In genomic region chr3:146875929-146876328, GRCm38 (mm10) we compare ENCODE assay signal across 15 mouse cellular contexts. TPM values are rescaled to one million over a fixed set of nuclear protein-coding genes. Genes with fewer than 3 reads are reported as not detected.
A peak's percentile ranks its signal among the peaks of the same experiment; 100 is the strongest.
DNase-seq lines count a peak whose midpoint lies in the region; TF ChIP-seq lines count a peak whose summit lies in the region.
"Had no signal": no experiment of that assay in that cellular context is flagged by ENCODE, and none has a peak within 500 bp of the region (broad histone marks: within the 10 kb centered on the region; RNA-seq: fewer than 3 reads in every experiment).

No protein-coding gene starts in this region.

- H3K79me2 ChIP-seq in myocyte (ENCODE audit: control insufficient read depth, insufficient read depth), result peaks cover 4% of the 10 kb centered on the region

- no peak overlapping the region for H3ac ChIP-seq in myocyte (ENCODE audit: control insufficient read depth, insufficient read length)

- no peaks in the 10 kb centered on the region for H3K4me1 ChIP-seq in heart, embryonic 10.5 days
- peaks cover 2% of the 10 kb centered on the region; the same call in 1 of the 2 replicates for H3K4me1 ChIP-seq in cortical plate, adult 2 months (ENCODE audit: control insufficient read depth, insufficient read depth, low read length)
- H3K4me1 ChIP-seq in midbrain, embryonic 10.5 days, result no peaks in the 10 kb centered on the region
- H3K4me1 ChIP-seq: embryonic facial prominence, embryonic 15.5 days; liver, embryonic 13.5 days; midbrain, embryonic 13.5 days had no signal

- 27% methylated on average over 2 of the region's 2 CpGs for WGBS in heart, embryonic 10.5 days
- WGBS in midbrain, embryonic 10.5 days, result 80% methylated on average over 2 of the region's 2 CpGs

- no peak for TF ChIP-seq CTCF in cortical plate, adult 2 months (IDR thresholded peaks at IDR 0.05; ENCODE audit: extremely low read depth, insufficient read depth, low read length)

- H3K4me3 ChIP-seq in heart, embryonic 10.5 days, result no peak overlapping the region
- H3K4me3 ChIP-seq in cortical plate, adult 2 months (ENCODE audit: insufficient read depth, low read length), result no peak overlapping the region
- no peak overlapping the region for H3K4me3 ChIP-seq in myocyte
- H3K4me3 ChIP-seq in midbrain, embryonic 10.5 days, result no peak overlapping the region
- H3K4me3 ChIP-seq: embryonic facial prominence, embryonic 15.5 days; liver, embryonic 13.5 days; midbrain, embryonic 13.5 days had no signal

- H3K27ac ChIP-seq in heart, embryonic 10.5 days, result no peak overlapping the region
- H3K27ac ChIP-seq in cortical plate, adult 2 months (ENCODE audit: insufficient read depth, low read length), result peak overlapping the region; percentile 54; the same call in 1 of the 2 replicates
- H3K27ac ChIP-seq in midbrain, embryonic 10.5 days (replicated peaks), result no peak overlapping the region
- H3K27ac ChIP-seq: embryonic facial prominence, embryonic 15.5 days; hindbrain, embryonic 14.5 days; kidney, postnatal 0 days; liver, embryonic 13.5 days had no signal

- no peaks in the 10 kb centered on the region for H3K36me3 ChIP-seq in heart, embryonic 10.5 days
- H3K36me3 ChIP-seq in myocyte (ENCODE audit: control insufficient read depth, insufficient read depth), result no peaks in the 10 kb centered on the region
- H3K36me3 ChIP-seq in midbrain, embryonic 10.5 days, result no peaks in the 10 kb centered on the region
- H3K36me3 ChIP-seq: embryonic facial prominence, embryonic 15.5 days; liver, embryonic 13.5 days had no signal

- intact Hi-C loops in heart, postnatal 10 days (cut with DNase I), result no loop called here

- peak overlapping the region; percentile 56 for H3K4me2 ChIP-seq in myocyte (ENCODE audit: low read depth)
- H3K4me2 ChIP-seq: embryonic facial prominence, embryonic 15.5 days; hindbrain, embryonic 14.5 days; liver, embryonic 13.5 days; midbrain, embryonic 13.5 days had no signal

- no peak for TF ChIP-seq POLR2A in cortical plate, adult 2 months (IDR thresholded peaks at IDR 0.05; ENCODE audit: extremely low read depth, insufficient read depth, low read length)
- TF ChIP-seq POLR2A in myocyte (IDR thresholded peaks at IDR 0.05; ENCODE audit: insufficient read length, low read depth), result no peak

- DNase-seq in heart, adult 11 months, result peak; percentile 95
- no peak for DNase-seq in heart, embryonic 10.5 days (ENCODE audit: low spot score)
- peak; percentile 44 to 45 for DNase-seq in heart, postnatal 10 days
- no peak for DNase-seq in midbrain, embryonic 10.5 days (ENCODE audit: low spot score)
- no peak for DNase-seq in kidney, postnatal 10 days
- no peak for DNase-seq in urinary bladder, adult 2 months (ENCODE audit: low spot score)
- DNase-seq: cerebellum, adult 8-10 months; liver, embryonic 13.5 days; right cerebral cortex, postnatal 14 days had no signal

- H3K9me3 ChIP-seq in heart, embryonic 10.5 days, result peaks cover 4% of the 10 kb centered on the region; the same call in 1 of the 2 replicates
- H3K9me3 ChIP-seq in midbrain, embryonic 10.5 days (replicated peaks), result peaks cover 12% of the 10 kb centered on the region
- H3K9me3 ChIP-seq: embryonic facial prominence, embryonic 15.5 days had no signal

- H3K27me3 ChIP-seq in heart, embryonic 10.5 days (ENCODE audit: insufficient read depth, poor library complexity, severe bottlenecking), result no peaks in the 10 kb centered on the region
- H3K27me3 ChIP-seq in myocyte (ENCODE audit: control insufficient read depth, insufficient read depth, insufficient read length), result no peaks in the 10 kb centered on the region
- H3K27me3 ChIP-seq in midbrain, embryonic 10.5 days (ENCODE audit: low read depth, poor library complexity, severe bottlenecking), result no peaks in the 10 kb centered on the region
- H3K27me3 ChIP-seq: embryonic facial prominence, embryonic 15.5 days; liver, embryonic 13.5 days; midbrain, embryonic 13.5 days had no signal

TF ChIP-seq in myocyte, 11 proteins besides CTCF, POLR2A, EP300 and RAD21:
- TF ChIP-seq MYOD1 (IDR thresholded peaks at IDR 0.05; ENCODE audit: control insufficient read depth in 1 of 3, insufficient read length in 2 of 3, low read depth in 2 of 3) (no peak), POLR2AphosphoS2 (IDR thresholded peaks at IDR 0.05; ENCODE audit: insufficient read length, low read depth) (no peak), TCF3 (IDR thresholded peaks at IDR 0.05; ENCODE audit: insufficient read length, low read depth) (no peak), CEBPB (IDR thresholded peaks at IDR 0.05; ENCODE audit: insufficient read depth, poor library complexity, severe bottlenecking) (no peak), REST (IDR thresholded peaks at IDR 0.05; ENCODE audit: insufficient read depth, insufficient read length) (no peak), MYOG (IDR thresholded peaks at IDR 0.05; ENCODE audit: control insufficient read depth in 1 of 3, insufficient read depth in 1 of 3, insufficient read length in 2 of 3, low read depth in 2 of 3) (no peak), MAX (IDR thresholded peaks at IDR 0.05; ENCODE audit: low read depth) (no peak), USF1 (IDR thresholded peaks at IDR 0.05; ENCODE audit: low read depth) (no peak), E2F4 (IDR thresholded peaks at IDR 0.05; ENCODE audit: insufficient read depth) (no peak), TCF12 (IDR thresholded peaks at IDR 0.05; ENCODE audit: insufficient read depth, poor library complexity, severe bottlenecking) (no peak), SRF (IDR thresholded peaks at IDR 0.05; ENCODE audit: control insufficient read depth, insufficient read length, low read depth) (no peak)
TF ChIP-seq in myocyte: peak in this region for 0.

RNA-seq across cellular contexts. Expression of gene Ttll7, which starts 23.8 kb away (rescaled TPM):
- 2.0 TPM in 2 replicates for polyA plus RNA-seq in heart, embryonic 10.5 days (2016; fragmentation: Nextera tagmentation; extraction: Ambion mirVana)
- 68.5 and 70.9 TPM in 2 replicates for polyA plus RNA-seq in cortical plate, adult 2 months (2012; rRNA removed)
- total RNA-seq in heart, postnatal 10 days (2021), result 1 to 10 TPM; 2.6 to 3.1 TPM
- polyA plus RNA-seq in myocyte (2012; fragmentation: generic; extraction: Trizol), result 5.2 TPM
- 3.2 and 3.7 TPM in 2 replicates for polyA plus RNA-seq in midbrain, embryonic 10.5 days (2016; fragmentation: Nextera tagmentation; extraction: Ambion mirVana)
- polyA plus RNA-seq in urinary bladder, adult 2 months (2012; rRNA removed), result 17.1 and 24.7 TPM in 2 replicates

Comparison
In these comparisons a context has a peak if more than half of its experiments do, and no peak if none do; other contexts are left out.
1. DNase-seq: peak in heart, adult 11 months (single experiment) and heart, postnatal 10 days (2 of 2); none in heart, embryonic 10.5 days (single experiment), midbrain, embryonic 10.5 days (single experiment), kidney, postnatal 10 days (single experiment) and urinary bladder, adult 2 months (single experiment).